Mouse (Mus musculus) embryonic facial prominence, embryonic 15.5 days (tissue): ENCODE measurements at regions not wholly inside any gene's neighbourhood (a gene's known extent, or its start where the extent isn't known, plus 50 kb on each side); places are given as distances from the start of the nearest gene placed in this dataset.

Experiments used
- ATAC-seq: fragments of 200-750 bp; cut with Nextera tagmentation; 2 replicates; pipeline ENCODE4 v1.8.0; 2017; ENCODE audit warnings: low read depth, moderate TSS enrichment; ENCODE audit not compliant: insufficient number of reproducible peaks, low FRiP score, low TSS enrichment
- H3K27ac ChIP-seq: fragments of 300-500 bp; sonication (generic); replicated peaks from 2 replicates; pipeline ENCODE4 v1.5.1; 2015; ENCODE audit warnings: mild to moderate bottlenecking, inconsistent platforms
- H3K27me3 ChIP-seq: fragments of 300-500 bp; sonication (generic); 2 replicates; pipeline ENCODE4 v1.6.1; 2015; ENCODE audit warnings: inconsistent platforms
- H3K36me3 ChIP-seq: fragments of 300-500 bp; sonication (generic); 2 replicates; pipeline ENCODE4 v1.6.1; 2015; ENCODE audit warnings: mild to moderate bottlenecking, inconsistent platforms
- H3K4me1 ChIP-seq: fragments of 300-500 bp; sonication (generic); 2 replicates; pipeline ENCODE4 v1.6.1; 2015; ENCODE audit warnings: inconsistent platforms
- H3K4me2 ChIP-seq: fragments of 300-500 bp; sonication (generic); replicated peaks from 2 replicates; pipeline ENCODE4 v1.6.1; 2015; ENCODE audit warnings: mild to moderate bottlenecking, inconsistent platforms
- H3K4me3 ChIP-seq: fragments of 300-500 bp; sonication (generic); replicated peaks from 2 replicates; pipeline ENCODE4 v1.5.1; 2015; ENCODE audit warnings: mild to moderate bottlenecking, inconsistent platforms
- H3K9ac ChIP-seq: fragments of 300-500 bp; sonication (generic); 2 replicates; pipeline ENCODE4 v1.6.1; 2015; ENCODE audit warnings: inconsistent platforms
- H3K9me3 ChIP-seq: fragments of 300-500 bp; sonication (generic); replicated peaks from 2 replicates; pipeline ENCODE4 v1.6.1; 2016; ENCODE audit warnings: inconsistent platforms
- WGBS: fragments of 180-500 bp; shearing (Covaris S2); methylation state at CpG from one replicate; pipeline ENCODE4 v1.1.7; 2015; 5-methylcytosine and 5-hydroxymethylcytosine counted together

DNA sequence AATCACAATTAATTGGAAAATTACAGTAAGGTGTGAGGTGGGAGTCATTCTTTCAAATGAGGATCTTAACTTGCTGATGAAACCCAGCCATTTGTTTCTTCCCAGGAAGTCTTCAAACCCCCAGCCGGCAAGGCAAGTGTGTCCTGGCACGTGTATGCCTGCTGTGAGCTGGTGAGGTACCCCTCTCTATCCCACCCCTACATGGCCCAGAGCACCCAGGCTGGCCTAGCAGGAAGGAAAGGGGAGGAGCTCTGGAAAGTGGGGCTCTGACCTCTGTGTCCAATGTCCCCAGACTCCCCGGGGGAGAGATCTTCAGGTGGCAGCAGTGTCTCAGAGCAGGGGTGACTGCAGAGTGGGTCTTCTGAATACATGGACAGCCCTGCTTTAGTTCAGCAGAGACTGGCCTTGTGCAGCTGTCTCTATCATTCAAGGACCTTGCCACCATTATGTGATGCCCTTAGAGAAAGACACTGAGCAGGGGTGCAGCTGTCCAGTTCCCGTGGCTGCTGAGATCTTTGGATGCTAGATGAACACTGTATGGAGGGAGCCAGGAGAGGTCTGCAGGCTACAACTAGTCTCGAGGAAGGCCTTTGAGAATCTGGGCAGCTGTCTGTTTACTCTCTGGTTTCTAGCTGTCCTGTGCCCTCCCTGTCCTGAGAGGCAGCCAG is 306.8 kb upstream of the Mki67 start:
- H3K4me3 ChIP-seq = no peak overlapping the region
- no peak overlapping the region for H3K4me2 ChIP-seq
- no peaks in the 10 kb centered on the region for H3K9me3 ChIP-seq
- H3K36me3 ChIP-seq = no peaks in the 10 kb centered on the region
- no peak for ATAC-seq
- 0 out of 2 replicates have a peak, but pooled peaks cover 3% of the 10 kb centered on the region for H3K4me1 ChIP-seq
- no peak overlapping the region for H3K27ac ChIP-seq
- WGBS = 61% methylated on average over 5 of the region's 5 CpGs
- no peaks in the 10 kb centered on the region for H3K27me3 ChIP-seq
- no peak overlapping the region for H3K9ac ChIP-seq

DNA sequence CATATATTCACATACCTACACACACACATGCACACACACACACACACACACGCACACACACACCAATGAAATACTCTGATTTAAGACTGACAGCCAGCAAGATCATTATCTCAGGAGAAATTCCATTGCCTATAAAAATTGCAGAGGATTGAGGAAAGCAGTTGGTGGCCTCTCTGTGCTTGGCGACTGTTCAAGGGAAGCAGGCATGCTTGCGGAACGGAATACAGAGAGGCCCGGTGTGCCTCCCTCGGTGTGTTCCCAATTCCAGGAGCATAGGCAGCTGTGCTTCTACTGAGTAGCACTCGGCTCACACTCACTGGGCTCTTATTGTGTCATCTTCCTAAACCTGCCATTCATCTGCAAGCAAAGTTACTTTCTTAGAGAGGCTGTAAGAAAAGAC is 310.3 kb upstream of the Mki67 start:
- Histone ChIP-seq H3K9ac (no peak overlapping the region), H3K9me3 (no peaks in the 10 kb centered on the region), H3K27me3 (no peaks in the 10 kb centered on the region), H3K4me2 (no peak overlapping the region), H3K4me1 (0 out of 2 replicates have a peak, but pooled peaks cover 3% of the 10 kb centered on the region), H3K4me3 (no peak overlapping the region), H3K27ac (no peak overlapping the region), H3K36me3 (no peaks in the 10 kb centered on the region)
- 33% methylated on average over 7 of the region's 7 CpGs for WGBS
- ATAC-seq = no peak

DNA sequence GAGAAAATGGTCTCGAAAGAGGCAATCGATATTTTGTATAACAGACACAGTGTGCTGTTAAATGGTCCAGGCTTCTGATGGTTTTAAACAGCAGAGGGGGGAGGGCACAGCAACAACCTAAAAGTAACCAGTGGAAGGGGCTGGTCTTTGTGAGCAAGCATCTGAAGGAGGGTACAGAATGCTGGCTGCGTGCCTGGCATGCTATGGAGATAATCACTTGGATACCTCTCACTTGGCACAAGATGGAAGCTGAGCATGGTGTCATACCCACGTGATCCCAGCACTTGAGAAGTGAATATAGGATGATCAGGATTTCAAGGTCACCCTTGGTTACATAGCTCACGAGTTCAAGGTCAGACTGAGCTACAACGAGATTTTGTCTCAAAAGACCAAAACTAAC is 315.9 kb upstream of the Mki67 start:
- no peak overlapping the region for H3K4me3 ChIP-seq
- H3K27ac ChIP-seq = no peak overlapping the region
- 86% methylated on average over 6 of the region's 6 CpGs for WGBS
- ATAC-seq = no peak
- no peak overlapping the region for H3K9ac ChIP-seq
- no peaks in the 10 kb centered on the region for H3K4me1 ChIP-seq
- no peak overlapping the region for H3K4me2 ChIP-seq
- H3K36me3 ChIP-seq = no peaks in the 10 kb centered on the region
- H3K9me3 ChIP-seq = no peaks in the 10 kb centered on the region
- H3K27me3 ChIP-seq = no peaks in the 10 kb centered on the region

DNA sequence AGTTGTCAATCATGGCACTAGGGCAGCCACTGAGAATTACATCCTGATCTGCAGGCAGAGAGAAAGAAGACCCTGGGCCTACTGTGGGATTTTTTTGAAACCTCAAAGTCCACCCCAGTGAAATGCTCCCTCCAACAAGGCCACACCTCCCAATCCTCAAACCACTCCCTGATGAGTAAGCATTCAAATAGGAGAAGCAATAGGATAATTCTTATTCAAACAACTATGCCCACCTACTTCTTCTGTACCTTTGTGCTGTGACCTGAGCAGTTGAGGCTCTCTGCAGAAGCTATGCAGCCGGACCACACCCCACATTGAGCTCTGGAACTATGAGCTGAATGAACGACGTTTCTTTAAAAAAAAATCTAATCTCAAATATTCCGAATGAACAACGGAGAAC is 317.4 kb upstream of the Mki67 start:
- no peaks in the 10 kb centered on the region for H3K9me3 ChIP-seq
- no peak overlapping the region for H3K9ac ChIP-seq
- no peak for ATAC-seq
- no peaks in the 10 kb centered on the region for H3K27me3 ChIP-seq
- H3K4me3 ChIP-seq = no peak overlapping the region
- H3K4me1 ChIP-seq = no peaks in the 10 kb centered on the region
- H3K4me2 ChIP-seq = no peak overlapping the region
- WGBS = 83% methylated on average over 5 of the region's 5 CpGs
- no peaks in the 10 kb centered on the region for H3K36me3 ChIP-seq
- no peak overlapping the region for H3K27ac ChIP-seq

DNA sequence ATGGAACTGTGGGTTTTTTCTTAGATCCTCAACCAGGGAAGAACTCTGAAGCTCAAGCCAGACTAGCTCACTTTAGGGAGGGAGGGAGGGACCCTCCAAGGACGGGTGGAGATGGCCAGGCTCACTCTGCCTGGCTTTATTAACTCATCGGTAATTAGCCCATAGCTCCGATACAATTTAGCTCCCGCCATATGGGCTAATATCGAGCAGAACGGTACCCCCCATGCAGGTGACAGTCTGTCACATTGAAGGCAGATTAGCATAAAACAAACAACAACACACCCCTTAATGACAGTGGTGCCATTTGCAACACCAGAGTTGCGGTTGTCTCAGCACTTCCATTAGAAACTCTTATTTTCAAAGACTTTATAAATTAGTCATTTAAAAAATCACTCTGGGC is 319.6 kb upstream of the Mki67 start:
- H3K27ac ChIP-seq = no peak overlapping the region
- ATAC-seq = no peak

DNA sequence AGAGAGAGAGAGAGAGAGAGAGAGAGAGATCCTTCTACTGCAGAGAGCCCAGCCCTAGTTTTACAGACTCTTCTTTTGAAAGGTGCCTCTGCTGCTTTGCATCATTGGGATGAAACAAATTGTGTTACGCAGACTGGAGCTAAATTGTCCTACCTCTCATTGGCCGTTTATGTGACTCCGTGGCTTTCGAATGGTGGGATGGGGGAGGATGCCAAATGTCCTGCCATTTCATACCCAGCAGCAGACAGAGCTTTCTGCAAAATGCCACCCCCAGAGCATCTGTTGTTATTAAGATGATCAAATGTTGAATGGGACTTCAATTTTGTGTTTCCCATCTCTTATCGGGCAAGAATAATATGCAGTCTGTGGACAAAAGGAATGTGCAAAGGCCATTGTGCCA is 321.9 kb upstream of the Mki67 start:
- no peak for ATAC-seq
- WGBS = 70% methylated on average over 5 of the region's 5 CpGs

More for the DNA sequence above, 319.6 kb upstream of the Mki67 start:
- Histone ChIP-seq H3K27me3 (no peaks in the 10 kb centered on the region), H3K4me1 (no peaks in the 10 kb centered on the region), H3K4me2 (no peak overlapping the region), H3K36me3 (no peaks in the 10 kb centered on the region), H3K4me3 (no peak overlapping the region), H3K9me3 (no peaks in the 10 kb centered on the region), H3K9ac (no peak overlapping the region)
- WGBS = 82% methylated on average over 7 of the region's 7 CpGs

DNA sequence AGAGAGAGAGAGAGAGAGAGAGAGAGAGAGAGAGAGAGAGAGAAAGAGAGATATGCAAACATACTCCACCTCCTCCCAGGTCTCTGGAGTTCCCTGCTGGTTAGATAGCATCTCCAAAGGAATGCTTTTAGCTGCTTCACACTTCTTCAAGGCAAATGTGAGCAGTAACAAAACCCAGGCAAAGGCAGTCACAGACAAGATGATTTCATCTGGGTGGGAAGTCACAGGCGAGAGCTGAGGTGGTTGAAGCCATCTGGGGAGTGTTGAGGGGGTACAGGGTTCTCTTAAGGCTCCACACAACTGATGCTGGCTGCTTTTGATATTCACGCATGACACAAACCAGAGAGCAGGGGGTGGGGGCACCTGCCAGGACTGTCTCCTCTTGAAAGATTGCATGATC is 322.7 kb upstream of the Mki67 start:
- H3K4me3 ChIP-seq = no peak overlapping the region
- 45% methylated on average over 2 of the region's 2 CpGs for WGBS
- H3K27ac ChIP-seq = no peak overlapping the region
- H3K9me3 ChIP-seq = no peaks in the 10 kb centered on the region
- no peak for ATAC-seq
- no peaks in the 10 kb centered on the region for H3K36me3 ChIP-seq
- no peak overlapping the region for H3K4me2 ChIP-seq
- no peak overlapping the region for H3K9ac ChIP-seq
- no peaks in the 10 kb centered on the region for H3K4me1 ChIP-seq
- no peaks in the 10 kb centered on the region for H3K27me3 ChIP-seq

More for the DNA sequence above, 321.9 kb upstream of the Mki67 start:
- H3K4me1 ChIP-seq = no peaks in the 10 kb centered on the region
- no peak overlapping the region for H3K4me3 ChIP-seq
- H3K9me3 ChIP-seq = no peaks in the 10 kb centered on the region
- H3K27ac ChIP-seq = no peak overlapping the region
- no peak overlapping the region for H3K4me2 ChIP-seq
- H3K27me3 ChIP-seq = no peaks in the 10 kb centered on the region
- no peak overlapping the region for H3K9ac ChIP-seq
- no peaks in the 10 kb centered on the region for H3K36me3 ChIP-seq

DNA sequence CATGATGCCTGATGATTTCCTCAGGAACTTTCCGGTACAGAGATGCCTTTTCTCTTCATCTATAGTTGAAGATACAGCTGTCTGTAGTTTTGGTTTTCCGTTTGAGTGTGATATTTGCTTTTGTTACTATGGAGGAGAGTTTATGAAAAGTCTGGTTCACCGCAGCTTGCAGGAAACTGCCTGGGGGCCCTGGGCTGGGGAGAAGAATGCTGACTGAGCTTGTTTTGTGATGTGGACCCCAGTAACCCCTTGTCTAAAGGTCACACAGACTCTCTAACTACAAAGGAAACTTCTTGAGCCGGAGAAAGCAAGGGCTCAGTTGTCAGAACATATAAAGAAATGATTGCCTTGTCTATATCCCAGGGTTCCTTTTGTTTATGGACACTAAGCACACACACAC is 325.8 kb upstream of the Mki67 start:
- Histone ChIP-seq H3K27ac (no peak overlapping the region), H3K4me3 (no peak overlapping the region)

DNA sequence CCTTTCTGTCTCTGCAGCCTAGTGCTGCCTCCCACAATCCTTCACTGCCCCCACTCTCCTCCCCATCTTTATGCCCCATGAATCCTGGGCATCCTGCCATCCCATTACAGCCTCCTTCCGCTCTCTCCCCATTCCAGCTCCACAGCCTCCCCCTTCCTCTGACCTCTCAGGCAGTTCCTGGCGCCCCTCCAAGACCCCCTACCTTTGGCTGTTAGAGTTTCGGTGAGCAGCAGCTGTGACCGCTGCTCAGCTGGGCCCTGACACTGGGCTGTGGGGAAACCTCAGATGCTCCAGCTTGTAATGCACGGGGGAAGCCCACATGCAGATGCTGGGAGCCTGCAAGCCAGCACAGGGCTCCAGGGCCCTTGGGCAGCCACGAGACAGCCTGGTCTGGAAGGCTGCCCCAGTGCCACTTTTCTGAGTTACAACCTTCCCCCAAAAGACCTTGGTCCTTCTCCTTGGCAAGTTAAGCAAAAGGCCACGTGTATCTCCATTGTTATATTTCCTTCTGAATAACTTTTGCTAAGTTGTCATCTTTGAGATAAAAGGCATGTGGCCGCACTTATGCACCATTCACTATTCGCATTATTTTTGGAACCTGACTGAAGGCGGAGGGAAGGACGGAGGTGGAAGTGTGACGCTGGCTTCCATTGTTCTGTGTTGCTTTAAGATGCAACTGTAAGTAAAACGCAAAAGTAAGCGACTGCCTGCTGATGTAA is 330.6 kb upstream of the Mki67 start:
- H3K9ac ChIP-seq = no peak overlapping the region
- ATAC-seq = peak; percentile 76
- no peaks in the 10 kb centered on the region for H3K36me3 ChIP-seq
- WGBS = 15% methylated on average over 14 of the region's 14 CpGs
- H3K27me3 ChIP-seq = peaks cover 11% of the 10 kb centered on the region; the same call in 1 of the 2 replicates
- H3K4me2 ChIP-seq = 0 out of 2 replicates have a peak overlapping the region, but pooled peaks have one; percentile 15
- H3K4me3 ChIP-seq = no peak overlapping the region
- peaks cover 31% of the 10 kb centered on the region for H3K4me1 ChIP-seq
- H3K27ac ChIP-seq = peak overlapping the region; percentile 79
- no peaks in the 10 kb centered on the region for H3K9me3 ChIP-seq

More for the DNA sequence above, 325.8 kb upstream of the Mki67 start:
- Histone ChIP-seq H3K9me3 (no peaks in the 10 kb centered on the region), H3K4me1 (peaks cover 11% of the 10 kb centered on the region), H3K4me2 (no peak overlapping the region), H3K27me3 (no peaks in the 10 kb centered on the region), H3K9ac (no peak overlapping the region), H3K36me3 (no peaks in the 10 kb centered on the region)
- 36% methylated on average over 4 of the region's 4 CpGs for WGBS
- no peak for ATAC-seq

DNA sequence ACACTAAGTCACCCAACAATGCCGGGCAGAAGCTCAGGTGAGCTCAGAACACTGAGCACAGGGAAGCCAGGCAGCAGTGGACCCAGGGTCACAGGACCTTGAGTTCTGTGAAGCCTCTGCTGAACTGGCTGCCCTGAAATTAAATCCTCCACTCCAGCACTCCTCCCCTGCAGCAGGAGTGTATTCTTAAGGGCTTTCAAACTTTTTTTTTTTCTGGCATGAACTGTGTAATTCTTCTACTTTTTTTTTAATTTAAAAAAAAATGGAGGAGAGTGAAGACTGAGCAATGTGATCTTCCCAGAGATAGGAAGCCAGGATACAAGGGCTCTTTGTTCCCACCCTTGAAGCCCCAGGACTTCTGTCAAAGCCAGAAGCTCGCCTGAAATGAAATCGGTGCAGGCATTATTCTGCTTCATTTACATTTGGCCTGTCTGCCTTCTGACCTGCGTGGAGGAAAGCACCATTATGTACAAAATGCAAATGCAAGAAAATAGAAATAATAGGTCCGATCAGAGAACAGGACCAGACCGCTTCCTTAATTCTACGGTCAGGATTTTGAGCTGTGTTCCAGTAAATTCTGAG is 331.3 kb upstream of the Mki67 start:
- Histone ChIP-seq H3K27me3 (peaks cover 16% of the 10 kb centered on the region; the same call in 1 of the 2 replicates), H3K27ac (peak overlapping the region; percentile 79), H3K4me1 (peaks cover 31% of the 10 kb centered on the region), H3K36me3 (no peaks in the 10 kb centered on the region), H3K4me2 (no peak overlapping the region), H3K9ac (no peak overlapping the region), H3K4me3 (no peak overlapping the region), H3K9me3 (no peaks in the 10 kb centered on the region)
- 31% methylated on average over 7 of the region's 7 CpGs for WGBS
- ATAC-seq = peak; percentile 35; the same call in 1 of the 2 replicates

DNA sequence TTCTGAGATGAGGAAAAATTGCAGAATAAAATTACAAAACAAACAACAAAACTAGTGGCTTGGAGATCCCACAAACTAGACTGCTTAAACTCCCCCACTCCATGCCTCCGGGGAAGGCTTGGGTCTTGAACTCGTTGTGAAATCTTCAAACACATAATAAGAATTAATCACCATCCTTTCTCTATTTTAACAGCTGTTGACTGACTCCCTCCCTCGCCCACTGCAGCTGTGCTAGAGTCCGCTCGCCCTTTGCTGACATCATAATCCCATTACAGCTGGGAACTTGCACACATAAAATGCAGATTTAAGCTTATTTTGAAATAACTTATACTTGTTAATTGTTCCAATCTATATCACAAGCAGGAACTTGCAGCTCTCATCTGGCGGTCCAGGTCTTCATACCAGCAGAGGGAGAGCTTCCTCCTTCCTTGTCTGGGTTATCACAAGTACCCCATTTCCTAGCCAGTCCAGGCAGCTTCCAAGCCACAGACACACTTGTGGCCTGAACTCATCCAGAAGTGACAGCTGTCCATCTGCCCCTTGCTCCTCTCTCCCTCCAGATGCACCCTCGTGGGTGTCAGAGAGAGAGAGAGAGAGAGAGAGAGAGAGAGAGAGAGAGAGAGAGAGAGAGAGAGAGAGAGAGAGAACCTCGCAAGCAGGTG is 332.9 kb upstream of the Mki67 start:
- Histone ChIP-seq H3K4me3 (no peak overlapping the region), H3K9ac (no peak overlapping the region), H3K4me1 (peaks cover 31% of the 10 kb centered on the region), H3K4me2 (no peak overlapping the region), H3K36me3 (no peaks in the 10 kb centered on the region), H3K27me3 (peaks cover 19% of the 10 kb centered on the region; the same call in 1 of the 2 replicates), H3K9me3 (no peaks in the 10 kb centered on the region), H3K27ac (no peak overlapping the region)
- no peak for ATAC-seq
- WGBS = 27% methylated on average over 7 of the region's 8 CpGs
